Mouse (Mus musculus): ENCODE measurements around the gene Rasa4.
"Not testable (repeated sequence)": the region's sequence is repeated elsewhere in the genome, so short reads cannot be mapped to it uniquely, and the experiment has no call there.

The Rasa4 gene

GRCm38 (mm10) chr5:136056062-136056461, 27.7 kb upstream of the Rasa4 start:
- no peaks in the 10 kb centered on the region for H3K9me3 ChIP-seq (ENCODE audit: low read length)
- no peak overlapping the region for H3K4me3 ChIP-seq (replicated peaks; ENCODE audit: low read length)

GRCm38 (mm10) chr5:136057085-136057484, 26.6 kb upstream of the Rasa4 start:
- Histone ChIP-seq H3K9me3 (ENCODE audit: low read length) (no peaks in the 10 kb centered on the region), H3K4me3 (replicated peaks; ENCODE audit: low read length) (peak overlapping the region; percentile 0; the same call in 1 of the 2 replicates), H3K36me3 (ENCODE audit: insufficient read depth, low read length) (no peaks in the 10 kb centered on the region), H3K27me3 (ENCODE audit: insufficient read depth, low read length) (peaks cover 3% of the 10 kb centered on the region; the same call in 1 of the 2 replicates), H3K4me1 (replicated peaks; ENCODE audit: low read depth, low read length) (peaks cover 82% of the 10 kb centered on the region)
- TF ChIP-seq POU5F1 (IDR thresholded peaks at IDR 0.05; ENCODE audit: borderline replicate concordance, low read length), result no peak
- no peak for TF ChIP-seq NANOG (IDR thresholded peaks at IDR 0.05; ENCODE audit: borderline replicate concordance, low read length)
- no peak for TF ChIP-seq CTCF (conservative IDR thresholded peaks at IDR 0.05; ENCODE audit: low read length)

More at GRCm38 (mm10) chr5:136056062-136056461, 27.7 kb upstream of the Rasa4 start:
- Histone ChIP-seq H3K36me3 (ENCODE audit: insufficient read depth, low read length) (no peaks in the 10 kb centered on the region), H3K4me1 (replicated peaks; ENCODE audit: low read depth, low read length) (peaks cover 82% of the 10 kb centered on the region), H3K27me3 (ENCODE audit: insufficient read depth, low read length) (peaks cover 3% of the 10 kb centered on the region; the same call in 1 of the 2 replicates)
- TF ChIP-seq CTCF (conservative IDR thresholded peaks at IDR 0.05; ENCODE audit: low read length) (no peak), POU5F1 (IDR thresholded peaks at IDR 0.05; ENCODE audit: borderline replicate concordance, low read length) (no peak), NANOG (IDR thresholded peaks at IDR 0.05; ENCODE audit: borderline replicate concordance, low read length) (no peak)

GRCm38 (mm10) chr5:136061567-136061966, 22.1 kb upstream of the Rasa4 start:
- Histone ChIP-seq H3K27me3 (ENCODE audit: insufficient read depth, low read length) (peaks cover 3% of the 10 kb centered on the region; the same call in 1 of the 2 replicates), H3K4me1 (replicated peaks; ENCODE audit: low read depth, low read length) (peaks cover 67% of the 10 kb centered on the region), H3K36me3 (ENCODE audit: insufficient read depth, low read length) (0 out of 2 replicates have a peak, but pooled peaks cover 3% of the 10 kb centered on the region), H3K9me3 (ENCODE audit: low read length) (0 out of 2 replicates have a peak, but pooled peaks cover 4% of the 10 kb centered on the region), H3K4me3 (replicated peaks; ENCODE audit: low read length) (peak overlapping the region; percentile 21; the same call in 1 of the 2 replicates)
- TF ChIP-seq POU5F1 (IDR thresholded peaks at IDR 0.05; ENCODE audit: borderline replicate concordance, low read length), result no peak
- TF ChIP-seq CTCF (conservative IDR thresholded peaks at IDR 0.05; ENCODE audit: low read length), result peak; percentile 99

DNA sequence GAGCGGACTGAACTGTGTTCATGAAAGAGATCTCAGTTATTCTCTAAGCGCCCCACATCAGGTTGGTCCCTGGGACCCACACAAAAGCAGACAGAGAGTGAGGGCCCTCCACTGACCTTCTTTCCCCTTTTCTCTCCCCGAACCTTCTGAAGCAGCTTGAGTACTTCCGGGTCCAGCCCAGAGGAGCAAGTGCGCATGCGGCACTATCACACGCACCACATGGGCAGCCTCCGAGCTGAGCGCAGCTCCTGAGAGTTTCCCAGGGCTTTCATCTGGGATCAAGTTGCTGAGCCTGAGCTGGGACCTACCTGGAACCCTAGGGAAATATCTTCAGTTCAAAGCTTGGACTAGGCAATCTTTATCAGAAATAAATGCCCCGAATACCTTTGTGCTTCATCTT, 19.8 kb upstream of the Rasa4 start:
- no peaks in the 10 kb centered on the region; the same call in 1 of the 2 replicates for H3K27me3 ChIP-seq (ENCODE audit: insufficient read depth, low read length)
- peak overlapping the region; percentile 35 for H3K4me3 ChIP-seq (replicated peaks; ENCODE audit: low read length)
- TF ChIP-seq NANOG (IDR thresholded peaks at IDR 0.05; ENCODE audit: borderline replicate concordance, low read length) (no peak), CTCF (conservative IDR thresholded peaks at IDR 0.05; ENCODE audit: low read length) (no peak), POU5F1 (IDR thresholded peaks at IDR 0.05; ENCODE audit: borderline replicate concordance, low read length) (no peak)

DNA sequence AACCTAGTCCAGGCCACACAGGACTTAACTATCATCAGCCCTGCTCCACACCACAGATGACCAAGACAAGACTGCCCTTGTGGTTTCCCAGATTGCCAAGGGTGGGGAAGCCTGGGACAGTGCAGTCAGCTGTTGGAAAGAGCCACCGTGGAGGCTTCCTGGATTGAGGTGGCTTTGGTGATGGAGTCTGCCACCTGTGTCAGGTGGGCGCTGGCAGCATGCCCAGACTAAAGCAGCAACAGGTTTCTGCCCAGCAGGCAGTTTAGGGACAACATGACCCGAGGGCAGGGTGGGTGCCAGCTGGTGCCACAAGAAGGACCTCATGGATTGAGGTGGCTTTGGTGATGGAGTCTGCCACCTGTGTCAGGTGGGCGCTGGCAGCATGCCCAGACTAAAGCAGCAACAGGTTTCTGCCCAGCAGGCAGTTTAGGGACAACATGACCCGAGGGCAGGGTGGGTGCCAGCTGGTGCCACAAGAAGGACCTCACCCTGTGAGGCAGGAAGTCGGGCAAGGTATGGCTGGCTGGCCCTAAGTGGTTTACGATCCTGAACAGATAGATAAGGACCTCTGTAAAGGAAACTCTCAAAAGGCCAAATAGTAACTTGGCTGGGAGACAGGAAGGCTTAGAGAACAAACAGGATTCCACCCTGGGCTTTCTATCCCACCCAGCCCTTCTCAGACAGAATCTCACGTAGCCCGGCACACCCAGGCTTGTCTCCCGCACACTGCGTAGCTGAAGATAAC, 17.1 kb upstream of the Rasa4 start:
- not testable (repeated sequence) for H3K9me3 ChIP-seq (ENCODE audit: low read length); H3K36me3 ChIP-seq (ENCODE audit: insufficient read depth, low read length); H3K27me3 ChIP-seq (ENCODE audit: insufficient read depth, low read length); H3K4me3 ChIP-seq (replicated peaks; ENCODE audit: low read length)
- H3K4me1 ChIP-seq (replicated peaks; ENCODE audit: low read depth, low read length), result peaks cover 56% of the 10 kb centered on the region

More for the DNA sequence above, 19.8 kb upstream of the Rasa4 start:
- Histone ChIP-seq H3K36me3 (ENCODE audit: insufficient read depth, low read length) (0 out of 2 replicates have a peak, but pooled peaks cover 3% of the 10 kb centered on the region), H3K9me3 (ENCODE audit: low read length) (0 out of 2 replicates have a peak, but pooled peaks cover 4% of the 10 kb centered on the region), H3K4me1 (replicated peaks; ENCODE audit: low read depth, low read length) (peaks cover 55% of the 10 kb centered on the region)

DNA sequence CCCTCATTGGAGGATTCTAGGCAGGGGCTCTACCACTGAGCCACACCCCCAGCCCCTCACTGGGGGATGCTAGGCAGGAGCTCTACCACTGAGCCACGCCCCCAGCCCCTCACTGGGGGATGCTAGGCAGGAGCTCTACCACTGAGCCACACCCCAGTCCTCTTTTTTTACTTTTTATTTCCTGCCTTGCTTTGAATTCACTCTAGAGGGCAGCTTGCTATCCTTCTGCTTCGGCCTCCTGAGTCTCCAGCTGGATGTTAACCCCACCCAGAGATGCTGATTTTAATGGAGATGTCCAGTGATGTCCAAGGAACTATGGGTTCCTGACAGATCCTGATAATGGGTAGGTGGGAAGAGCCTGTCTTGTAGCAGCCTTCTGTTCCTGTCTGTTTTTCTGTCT, 14.3 kb upstream of the Rasa4 start:
- Histone ChIP-seq H3K27me3 (ENCODE audit: insufficient read depth, low read length) (no peaks in the 10 kb centered on the region; the same call in 1 of the 2 replicates), H3K9me3 (ENCODE audit: low read length) (0 out of 2 replicates have a peak, but pooled peaks cover 3% of the 10 kb centered on the region), H3K4me1 (replicated peaks; ENCODE audit: low read depth, low read length) (peaks cover 59% of the 10 kb centered on the region), H3K4me3 (replicated peaks; ENCODE audit: low read length) (no peak overlapping the region), H3K36me3 (ENCODE audit: insufficient read depth, low read length) (0 out of 2 replicates have a peak, but pooled peaks cover 3% of the 10 kb centered on the region)
- TF ChIP-seq NANOG (IDR thresholded peaks at IDR 0.05; ENCODE audit: borderline replicate concordance, low read length), result no peak
- no peak for TF ChIP-seq POU5F1 (IDR thresholded peaks at IDR 0.05; ENCODE audit: borderline replicate concordance, low read length)
- TF ChIP-seq CTCF (conservative IDR thresholded peaks at IDR 0.05; ENCODE audit: low read length), result no peak

DNA sequence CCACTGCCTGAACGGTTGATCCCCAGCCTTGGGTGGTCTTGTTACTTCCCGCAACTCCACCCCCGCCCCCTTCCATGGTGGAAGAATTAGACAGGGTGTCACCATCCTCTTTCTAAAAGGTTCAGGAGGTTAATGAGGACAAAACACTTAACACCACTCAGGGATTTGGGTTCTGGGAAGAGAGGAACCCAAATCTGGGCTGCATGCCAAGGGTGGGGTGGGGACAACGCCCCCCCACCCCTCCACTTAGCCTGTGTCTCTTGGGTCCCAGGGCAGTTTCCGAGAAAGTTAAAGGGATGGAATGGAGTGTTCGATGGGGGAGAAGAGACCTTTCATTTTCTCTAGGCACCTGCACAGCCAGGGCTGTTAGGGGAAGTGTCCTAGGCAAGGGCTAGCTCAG, 10.7 kb upstream of the Rasa4 start:
- peak overlapping the region; percentile 43 for H3K4me3 ChIP-seq (replicated peaks; ENCODE audit: low read length)
- TF ChIP-seq POU5F1 (IDR thresholded peaks at IDR 0.05; ENCODE audit: borderline replicate concordance, low read length), result no peak
- TF ChIP-seq CTCF (conservative IDR thresholded peaks at IDR 0.05; ENCODE audit: low read length), result no peak
- TF ChIP-seq NANOG (IDR thresholded peaks at IDR 0.05; ENCODE audit: borderline replicate concordance, low read length), result no peak
- no peaks in the 10 kb centered on the region for H3K27me3 ChIP-seq (ENCODE audit: insufficient read depth, low read length)
- no peaks in the 10 kb centered on the region for H3K36me3 ChIP-seq (ENCODE audit: insufficient read depth, low read length)
- H3K4me1 ChIP-seq (replicated peaks; ENCODE audit: low read depth, low read length), result peaks cover 92% of the 10 kb centered on the region
- H3K9me3 ChIP-seq (ENCODE audit: low read length), result no peaks in the 10 kb centered on the region

DNA sequence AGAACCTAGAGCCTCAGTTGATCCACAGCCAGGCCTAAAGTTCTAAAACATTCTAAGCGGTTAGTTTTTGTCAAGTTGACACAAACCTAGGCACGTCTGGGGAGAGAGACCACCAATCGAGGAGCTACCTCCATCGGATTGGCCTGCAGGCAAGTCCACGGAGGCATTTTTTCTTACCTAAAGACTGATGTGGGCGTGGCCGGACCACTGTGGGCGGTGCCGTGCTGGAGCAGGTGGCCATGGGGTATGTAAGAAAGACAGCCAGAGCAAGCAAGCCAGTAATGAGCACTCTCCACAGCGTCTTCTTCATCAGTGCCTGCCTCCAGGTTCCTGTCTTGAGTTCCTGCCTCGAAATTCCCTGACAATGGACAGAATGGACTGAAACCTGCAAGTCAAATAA, 10.2 kb upstream of the Rasa4 start:
- no peaks in the 10 kb centered on the region for H3K27me3 ChIP-seq (ENCODE audit: insufficient read depth, low read length)
- H3K4me1 ChIP-seq (replicated peaks; ENCODE audit: low read depth, low read length), result peaks cover 92% of the 10 kb centered on the region
- no peak for TF ChIP-seq POU5F1 (IDR thresholded peaks at IDR 0.05; ENCODE audit: borderline replicate concordance, low read length)
- no peak for TF ChIP-seq CTCF (conservative IDR thresholded peaks at IDR 0.05; ENCODE audit: low read length)
- no peak for TF ChIP-seq NANOG (IDR thresholded peaks at IDR 0.05; ENCODE audit: borderline replicate concordance, low read length)
- H3K36me3 ChIP-seq (ENCODE audit: insufficient read depth, low read length), result no peaks in the 10 kb centered on the region
- H3K4me3 ChIP-seq (replicated peaks; ENCODE audit: low read length), result peak overlapping the region; percentile 43
- no peaks in the 10 kb centered on the region for H3K9me3 ChIP-seq (ENCODE audit: low read length)

Measured in E14TG2a.4 (cell line).